Mouse (Mus musculus): ENCODE data around the gene Trdmt1.

GRCm38 (mm10) chr2:13578473-13579152 is 34.1 kb upstream of the Trdmt1 start:
- TF ChIP-seq CTCF (IDR thresholded peaks at IDR 0.05; ENCODE audit: low read depth) (no peak; the same call in 1 of the 2 replicates), EP300 (IDR thresholded peaks at IDR 0.05; ENCODE audit: low read depth) (no peak)
